Mouse (Mus musculus): Measurements from ENCODE around the gene Rbm20.

GRCm38 (mm10) chr19:53843972-53844371 lies 166.9 kb downstream of the Rbm20 start:
- TF ChIP-seq CTCF (IDR thresholded peaks at IDR 0.05; ENCODE audit: low read depth, low read length): no peak
- no peak for TF ChIP-seq POLR2A (IDR thresholded peaks at IDR 0.05; ENCODE audit: borderline replicate concordance, low read depth, low read length)

All from bone marrow macrophage, adult 2 months (primary cell).